Mouse (Mus musculus) G1E (cell line): ENCODE data around the gene Cybc1.

Experiments used
- CTCF ChIP-seq: IDR thresholded peaks from 2 replicates; pipeline ENCODE4 v1.5.1; 2012; ENCODE audit warnings: low read depth, low read length, inconsistent platforms, mixed read lengths
- GATA1 ChIP-seq: IDR thresholded peaks from 2 replicates; pipeline ENCODE4 v1.6.1; 2012; ENCODE audit warnings: borderline replicate concordance, low read length, inconsistent platforms, mixed read lengths

- no peak for TF ChIP-seq CTCF
- TF ChIP-seq GATA1, result no peak
These were observed 24.7 kb downstream of the Cybc1 start, which contains the start of the genes Hexdc and Ogfod3 for GRCm38 (mm10) chr11:121204161-121205006.
